Mouse (Mus musculus): ENCODE data around the gene Tbl3. TPM values are rescaled to one million over a fixed set of nuclear protein-coding genes. Genes with fewer than 3 reads are reported as not detected.

The Tbl3 gene
- polyA plus RNA-seq, 1 experiment from 2014 or later = 64.9 TPM

DNA sequence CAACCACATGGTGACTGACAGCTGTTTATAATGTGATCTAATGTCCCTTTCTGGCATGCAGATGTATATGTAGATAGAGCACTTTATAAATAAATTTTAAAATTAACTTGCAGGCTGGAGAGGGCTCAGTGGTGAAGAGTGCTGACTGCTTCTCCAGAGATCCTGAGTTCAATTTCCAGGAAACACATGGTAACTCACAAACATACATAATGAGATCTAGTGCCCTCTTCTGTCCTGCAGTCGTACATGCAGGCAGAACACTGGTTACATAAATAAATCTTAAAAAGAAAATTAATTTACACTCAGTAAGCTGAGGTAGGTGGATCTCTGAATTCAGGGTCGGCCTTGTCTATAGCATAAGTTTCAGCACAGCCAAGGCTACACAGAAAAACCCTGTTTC is 1.2 kb upstream of the Tbl3 start:
- ATAC-seq (ENCODE audit: low FRiP score, low read depth) = no peak
- Histone ChIP-seq H3K27me3 (no peaks in the 10 kb centered on the region), H3K4me2 (peak overlapping the region; percentile 71; the same call in 1 of the 2 replicates), H3K4me3 (no peak overlapping the region), H3K9ac (no peak overlapping the region), H3K27ac (replicated peaks) (no peak overlapping the region), H3K4me1 (replicated peaks) (peaks cover 24% of the 10 kb centered on the region), H3K36me3 (peaks cover 11% of the 10 kb centered on the region), H3K9me3 (no peaks in the 10 kb centered on the region)
- 32% methylated on average over 2 of the region's 2 CpGs for WGBS

DNA sequence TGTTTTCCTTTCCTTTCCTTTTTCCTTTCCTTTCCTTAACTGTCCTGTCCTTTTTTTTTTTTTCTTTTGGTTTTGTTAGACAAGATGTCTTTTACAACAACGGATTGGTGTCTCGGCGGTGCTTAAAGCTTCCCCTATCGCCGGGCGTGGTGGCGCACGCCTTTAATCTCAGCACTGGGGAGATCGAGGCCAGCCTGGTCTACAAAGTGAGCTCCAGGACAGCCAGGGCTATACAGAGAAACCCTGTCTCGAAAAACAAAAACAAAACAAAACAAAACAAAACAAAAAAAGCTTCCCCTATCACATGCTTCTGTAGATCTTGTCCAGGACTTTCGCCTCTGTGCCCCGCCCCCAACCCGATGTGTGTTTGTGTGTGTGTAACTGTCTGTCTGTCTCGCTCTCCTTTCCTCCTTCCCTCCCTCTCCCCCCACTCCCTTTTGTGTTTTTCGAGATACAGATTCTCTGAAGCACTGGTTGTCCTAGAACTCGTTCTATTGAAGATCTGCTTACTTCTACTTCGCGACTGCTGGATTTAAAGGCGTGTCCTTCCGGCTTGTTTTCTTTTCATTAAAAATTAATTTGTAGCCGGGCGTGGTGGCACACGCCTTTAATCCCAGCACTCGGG is 453 bp upstream of the Tbl3 start:
- H3K9me3 ChIP-seq = no peaks in the 10 kb centered on the region
- H3K27ac ChIP-seq (replicated peaks) = peak overlapping the region; percentile 81
- ATAC-seq (ENCODE audit: low FRiP score, low read depth) = peak; percentile 73
- peaks cover 11% of the 10 kb centered on the region for H3K36me3 ChIP-seq
- peak overlapping the region; percentile 72 for H3K9ac ChIP-seq
- no peaks in the 10 kb centered on the region for H3K27me3 ChIP-seq
- peak overlapping the region; percentile 71 for H3K4me2 ChIP-seq
- peak overlapping the region; percentile 80 for H3K4me3 ChIP-seq
- peaks cover 24% of the 10 kb centered on the region for H3K4me1 ChIP-seq (replicated peaks)
- WGBS = 6% methylated on average over 24 of the region's 24 CpGs

DNA sequence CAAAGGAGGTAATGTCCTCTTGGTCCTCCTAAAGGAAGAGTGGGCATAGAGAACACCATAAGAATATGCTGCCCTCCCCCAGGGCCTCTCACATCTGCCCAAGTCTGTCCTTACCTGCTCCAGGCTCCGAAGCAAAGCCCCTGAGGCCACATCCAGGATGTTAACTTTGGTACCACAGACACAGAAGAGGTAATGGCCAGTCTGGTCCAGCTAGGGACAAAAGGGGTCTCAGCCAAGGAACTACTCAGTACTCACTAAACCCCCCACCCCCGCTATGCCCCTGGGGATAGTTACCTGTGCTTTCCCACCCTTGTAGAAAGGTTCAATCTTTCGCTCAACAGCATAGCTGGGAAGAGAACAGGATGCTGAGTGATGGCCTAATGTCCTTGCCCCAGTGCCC is 1.6 kb downstream of the Tbl3 start:
- peaks cover 27% of the 10 kb centered on the region for H3K36me3 ChIP-seq

DNA sequence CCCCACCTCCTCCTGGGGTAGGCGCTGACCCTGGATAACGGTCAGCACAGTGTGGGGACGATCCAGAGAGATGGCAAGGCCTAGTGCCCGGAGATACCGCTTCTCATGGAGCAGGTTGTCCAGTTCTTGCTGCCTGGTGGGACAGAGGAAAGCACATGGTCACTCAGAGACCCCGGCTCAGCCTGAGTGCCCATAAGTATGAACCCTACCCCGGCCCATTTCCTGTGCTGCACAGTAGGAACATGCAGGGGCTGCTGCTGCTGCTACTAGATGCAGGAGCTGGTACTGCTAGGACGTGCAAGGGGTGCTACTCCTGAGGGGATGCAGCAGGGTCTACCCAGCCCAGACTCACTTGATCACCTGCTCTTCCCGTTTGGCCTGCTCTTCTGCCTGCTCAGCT is 6.2 kb downstream of the Tbl3 start:
- Histone ChIP-seq H3K4me3 (no peak overlapping the region), H3K27ac (replicated peaks) (no peak overlapping the region), H3K36me3 (peaks cover 38% of the 10 kb centered on the region), H3K4me2 (no peak overlapping the region), H3K9ac (no peak overlapping the region), H3K4me1 (replicated peaks) (peaks cover 18% of the 10 kb centered on the region), H3K9me3 (no peaks in the 10 kb centered on the region), H3K27me3 (no peaks in the 10 kb centered on the region)
- no peak for ATAC-seq (ENCODE audit: low FRiP score, low read depth)
- WGBS = 93% methylated on average over 9 of the region's 9 CpGs

More for the DNA sequence above, 1.6 kb downstream of the Tbl3 start:
- Histone ChIP-seq H3K4me1 (replicated peaks) (peaks cover 24% of the 10 kb centered on the region), H3K9ac (no peak overlapping the region), H3K9me3 (no peaks in the 10 kb centered on the region), H3K4me3 (no peak overlapping the region), H3K4me2 (no peak overlapping the region), H3K27ac (replicated peaks) (no peak overlapping the region), H3K27me3 (no peaks in the 10 kb centered on the region)
- 88% methylated on average over 3 of the region's 3 CpGs for WGBS
- ATAC-seq (ENCODE audit: low FRiP score, low read depth) = no peak

DNA sequence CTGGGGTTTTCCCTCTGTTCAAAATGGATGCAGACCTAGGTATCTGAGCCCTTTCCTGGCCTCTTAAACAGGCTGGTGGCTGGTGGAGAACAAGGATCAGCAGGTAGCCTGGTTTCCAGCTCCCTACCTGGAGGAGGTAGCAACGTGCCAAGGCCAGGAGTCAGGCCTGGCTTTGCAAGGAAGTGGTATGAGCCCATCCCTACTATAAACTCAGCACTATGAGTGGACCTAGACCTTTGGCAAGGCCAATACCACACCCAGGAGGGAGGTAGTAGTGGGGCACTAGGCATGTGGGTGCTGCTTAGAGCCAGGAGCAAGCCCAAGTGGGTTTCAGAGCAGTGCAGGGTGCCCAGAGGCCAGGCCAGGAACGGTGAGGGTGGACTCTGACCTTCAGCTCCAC is 8.0 kb downstream of the Tbl3 start:
- no peak overlapping the region for H3K4me2 ChIP-seq
- no peak for ATAC-seq (ENCODE audit: low FRiP score, low read depth)
- no peak overlapping the region for H3K27ac ChIP-seq (replicated peaks)
- WGBS = 91% methylated on average over 2 of the region's 2 CpGs
- no peaks in the 10 kb centered on the region for H3K9me3 ChIP-seq
- H3K9ac ChIP-seq = no peak overlapping the region
- peaks cover 19% of the 10 kb centered on the region for H3K4me1 ChIP-seq (replicated peaks)
- no peak overlapping the region for H3K4me3 ChIP-seq
- H3K27me3 ChIP-seq = no peaks in the 10 kb centered on the region
- peaks cover 36% of the 10 kb centered on the region for H3K36me3 ChIP-seq

DNA sequence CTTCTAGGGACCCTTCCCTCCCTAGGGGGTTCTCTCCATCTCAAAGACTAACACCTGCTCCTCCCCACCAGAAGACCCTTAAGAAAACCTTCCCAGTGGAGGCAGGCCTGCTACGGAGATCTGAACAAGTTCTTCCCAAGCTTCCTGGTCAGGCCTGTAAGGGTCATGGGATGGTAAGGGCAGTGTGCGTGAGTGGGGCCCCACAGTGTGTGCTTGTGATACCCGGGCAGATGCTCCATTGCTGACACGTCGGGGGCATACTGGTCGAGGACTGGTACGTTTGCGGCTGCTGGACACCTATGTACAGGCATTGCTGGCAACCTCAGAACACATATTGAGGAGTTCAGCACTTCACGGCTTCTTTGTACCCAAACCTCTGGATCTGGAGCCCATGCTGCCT is 8.7 kb downstream of the Tbl3 start:
- Histone ChIP-seq H3K36me3 (peaks cover 28% of the 10 kb centered on the region), H3K9me3 (no peaks in the 10 kb centered on the region), H3K4me3 (no peak overlapping the region), H3K9ac (no peak overlapping the region), H3K4me1 (replicated peaks) (peaks cover 23% of the 10 kb centered on the region), H3K27ac (replicated peaks) (no peak overlapping the region), H3K4me2 (no peak overlapping the region), H3K27me3 (no peaks in the 10 kb centered on the region)
- no peak for ATAC-seq (ENCODE audit: low FRiP score, low read depth)
- 61% methylated on average over 9 of the region's 9 CpGs for WGBS

DNA sequence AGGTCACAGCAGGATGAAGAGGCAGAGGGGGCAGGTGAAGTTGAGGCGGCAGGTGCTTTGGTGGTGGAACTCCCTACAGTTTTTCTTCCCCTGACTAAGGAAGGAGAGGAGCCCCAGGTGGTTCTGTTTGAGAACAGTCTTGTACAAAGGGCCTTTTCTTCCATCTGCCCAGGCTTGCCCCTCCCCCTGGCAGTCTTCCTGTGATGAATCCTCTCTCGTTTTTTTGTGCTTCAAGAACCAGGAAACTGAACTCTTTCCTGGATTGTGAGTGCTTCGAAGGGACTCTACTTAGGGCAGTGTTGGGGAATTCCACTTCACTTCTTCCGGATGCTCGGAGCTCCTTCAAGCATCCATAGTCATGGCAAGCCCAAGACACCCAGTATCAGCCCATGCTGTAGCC is 9.5 kb downstream of the Tbl3 start:
- no peak overlapping the region for H3K4me3 ChIP-seq
- H3K36me3 ChIP-seq = peaks cover 31% of the 10 kb centered on the region
- H3K9ac ChIP-seq = no peak overlapping the region
- no peaks in the 10 kb centered on the region for H3K9me3 ChIP-seq
- peaks cover 23% of the 10 kb centered on the region for H3K4me1 ChIP-seq (replicated peaks)
- no peaks in the 10 kb centered on the region for H3K27me3 ChIP-seq
- H3K27ac ChIP-seq (replicated peaks) = no peak overlapping the region
- ATAC-seq (ENCODE audit: low FRiP score, low read depth) = no peak
- 19% methylated on average over 5 of the region's 5 CpGs for WGBS
- H3K4me2 ChIP-seq = no peak overlapping the region

DNA sequence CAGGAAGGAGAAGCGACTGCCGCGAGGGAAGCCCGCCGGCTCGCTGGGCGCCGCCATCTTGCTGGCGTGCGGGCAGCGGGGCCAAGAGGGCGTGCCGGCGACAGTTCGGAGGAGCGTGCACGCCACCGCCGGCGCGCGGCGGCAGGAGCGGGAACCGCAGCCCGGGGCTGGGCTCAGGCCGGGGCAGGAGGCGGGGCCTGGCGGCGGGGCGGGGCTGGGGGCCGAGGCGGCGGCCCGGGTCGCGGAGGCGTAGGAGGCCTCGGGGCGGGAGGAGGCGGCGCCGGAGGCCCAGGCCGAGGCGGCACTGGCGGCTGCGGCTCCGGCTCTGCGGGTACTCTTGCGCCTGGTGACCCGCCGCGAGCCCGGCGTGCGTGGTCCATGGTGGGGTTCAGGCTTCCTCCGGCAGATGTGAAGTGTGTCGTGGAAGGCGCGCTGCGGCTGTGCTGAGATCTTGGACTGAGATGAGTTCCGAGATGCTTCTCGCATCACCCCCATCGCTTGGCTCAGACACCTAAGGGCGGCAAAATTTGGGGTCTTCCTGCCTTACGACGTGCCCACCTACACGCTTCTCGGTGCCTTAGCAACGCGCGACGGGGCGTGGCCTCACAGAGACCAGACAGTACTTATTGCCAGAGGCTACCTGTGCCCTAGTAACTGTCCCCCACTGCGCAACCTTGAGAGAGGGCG is 11.3 kb downstream of the Tbl3 start, which contains the start of the genes Gfer and Noxo1:
TSS of gene Gfer (minus strand) at position 146 of the 687 bp plus-strand sequence.
TSS of gene Noxo1 (plus strand) at position 224 of the 687 bp plus-strand sequence.
- H3K27ac ChIP-seq (replicated peaks) = peak within 1 kb of the TSS; percentile 95
- ATAC-seq (ENCODE audit: low FRiP score, low read depth) = peak; percentile 91
- peak within 1 kb of the TSS; percentile 59 for H3K4me3 ChIP-seq
- H3K4me2 ChIP-seq = peak within 1 kb of the TSS; percentile 67
- peaks cover 26% of the 10 kb centered on the region for H3K36me3 ChIP-seq
- peaks cover 31% of the 10 kb centered on the region for H3K4me1 ChIP-seq (replicated peaks)
- no peaks in the 10 kb centered on the region for H3K9me3 ChIP-seq
- H3K9ac ChIP-seq = peak within 1 kb of the TSS; percentile 84
- H3K27me3 ChIP-seq = no peaks in the 10 kb centered on the region
- under 1% methylated on average over 55 of the region's 76 CpGs for WGBS

DNA sequence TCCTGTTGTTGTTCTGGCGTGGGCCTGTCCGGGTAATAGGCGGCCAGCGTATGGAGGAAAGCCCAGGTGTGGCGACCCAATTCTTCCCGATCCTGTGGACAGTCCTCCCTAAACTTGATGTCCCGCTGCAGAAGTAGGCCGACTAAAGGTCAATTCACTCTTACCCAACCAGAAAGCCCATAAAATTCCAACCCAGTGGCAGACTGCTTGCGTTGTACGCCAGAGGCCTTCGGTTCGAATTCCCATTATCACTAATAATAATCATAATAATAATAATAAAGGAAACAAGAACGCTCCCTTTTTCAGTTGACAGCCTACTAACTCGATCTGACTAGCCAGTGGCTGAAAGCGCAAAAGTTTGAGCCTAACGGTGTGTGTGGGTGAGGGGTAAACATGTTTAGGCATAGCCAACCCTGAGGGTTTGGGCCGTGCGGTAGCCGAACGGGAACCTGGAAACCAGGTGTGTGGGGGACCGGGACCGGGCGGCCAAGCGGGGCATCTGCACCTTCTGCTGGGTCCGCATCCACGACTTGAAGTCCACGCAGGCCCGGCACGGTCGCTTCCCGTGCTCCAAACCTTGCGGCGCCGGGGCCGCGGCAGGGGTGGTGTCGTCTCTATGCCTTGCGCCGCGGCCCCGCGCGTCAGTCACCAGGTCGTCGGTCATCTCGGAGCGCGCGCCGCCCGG is 12.0 kb downstream of the Tbl3 start:
- H3K36me3 ChIP-seq = peaks cover 20% of the 10 kb centered on the region
- H3K4me1 ChIP-seq (replicated peaks) = peaks cover 38% of the 10 kb centered on the region
- peak; percentile 40 for ATAC-seq (ENCODE audit: low FRiP score, low read depth)
- peak overlapping the region; percentile 95 for H3K27ac ChIP-seq (replicated peaks)
- peak overlapping the region; percentile 84 for H3K9ac ChIP-seq
- H3K27me3 ChIP-seq = no peaks in the 10 kb centered on the region
- peak overlapping the region; percentile 59 for H3K4me3 ChIP-seq
- H3K4me2 ChIP-seq = peak overlapping the region; percentile 67
- 6% methylated on average over 47 of the region's 51 CpGs for WGBS
- no peaks in the 10 kb centered on the region for H3K9me3 ChIP-seq

DNA sequence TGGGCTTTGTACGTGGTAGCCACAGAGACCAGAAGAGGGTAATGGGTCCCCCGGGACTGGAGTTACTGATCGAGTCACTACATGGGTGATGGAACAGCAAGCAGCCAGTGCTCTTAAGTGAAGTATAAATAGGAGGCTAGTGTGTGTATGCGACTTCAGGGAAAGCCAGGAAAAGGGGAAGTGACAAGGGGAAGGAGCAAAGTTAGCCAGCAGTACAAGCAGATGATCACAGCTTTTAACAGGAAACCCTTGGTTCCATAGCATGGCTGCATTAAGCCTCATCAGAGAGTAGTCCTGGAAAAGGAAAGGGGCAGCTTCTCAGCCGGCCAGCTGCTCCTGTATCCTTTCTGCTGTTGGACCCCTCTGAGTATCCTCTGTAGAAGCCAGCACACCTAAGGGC is 15.1 kb downstream of the Tbl3 start:
- H3K4me3 ChIP-seq = no peak overlapping the region
- WGBS = 88% methylated on average over 5 of the region's 5 CpGs
- peaks cover 58% of the 10 kb centered on the region for H3K4me1 ChIP-seq (replicated peaks)
- H3K9me3 ChIP-seq = no peaks in the 10 kb centered on the region
- H3K9ac ChIP-seq = no peak overlapping the region
- no peak overlapping the region for H3K4me2 ChIP-seq
- H3K27ac ChIP-seq (replicated peaks) = no peak overlapping the region
- 0 out of 2 replicates have a peak, but pooled peaks cover 12% of the 10 kb centered on the region for H3K36me3 ChIP-seq
- no peak for ATAC-seq (ENCODE audit: low FRiP score, low read depth)
- H3K27me3 ChIP-seq = peaks cover 7% of the 10 kb centered on the region

DNA sequence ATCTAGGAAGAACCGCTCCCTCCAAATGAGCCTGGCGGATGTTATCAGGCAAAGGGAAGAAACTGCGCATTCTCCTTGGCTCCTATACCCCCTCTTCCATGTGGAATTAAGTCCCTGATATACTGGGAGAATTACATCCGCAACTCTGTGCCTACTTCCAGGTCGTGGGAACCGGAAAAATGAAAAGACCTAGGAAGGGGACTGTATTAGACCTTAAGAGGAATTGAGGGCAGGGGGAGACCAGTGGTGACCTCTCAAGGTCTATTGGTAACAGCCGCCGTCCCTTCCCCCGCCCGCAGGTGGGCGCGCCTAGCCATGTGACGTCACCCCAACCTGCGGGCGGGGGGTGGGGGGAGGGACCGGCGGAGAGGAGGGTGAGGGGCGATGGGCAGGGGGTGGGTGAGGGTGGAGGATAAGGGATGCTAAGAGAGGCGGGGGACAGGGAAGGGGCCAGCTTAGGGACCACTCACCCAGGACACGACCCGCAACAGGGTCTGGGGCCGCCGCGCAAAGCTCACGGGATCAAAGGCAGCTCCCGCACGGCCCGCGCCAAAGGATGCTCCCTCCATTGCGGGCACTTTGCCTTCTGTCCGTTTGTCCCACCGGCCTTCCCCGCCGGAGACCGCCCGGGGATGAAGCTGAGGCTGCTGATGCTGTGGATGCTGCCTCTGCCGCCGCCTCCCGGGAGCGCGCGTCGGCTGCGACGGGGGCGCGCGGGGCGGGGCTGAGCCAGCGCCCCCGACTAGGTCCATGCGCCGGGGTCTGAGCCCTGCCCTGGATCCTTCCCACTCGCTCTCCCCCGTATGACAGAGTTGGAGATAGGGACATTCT is 18.0 kb downstream of the Tbl3 start, which contains the start of gene Syngr3:
TSS of gene Syngr3 (minus strand) at position 705 of the 831 bp plus-strand sequence.
- Histone ChIP-seq H3K27me3 (peaks cover 7% of the 10 kb centered on the region), H3K36me3 (peaks cover 12% of the 10 kb centered on the region; the same call in 1 of the 2 replicates), H3K9me3 (no peaks in the 10 kb centered on the region), H3K27ac (replicated peaks) (peak within 1 kb of the TSS; percentile 93), H3K4me3 (peak within 1 kb of the TSS; percentile 66), H3K9ac (peak within 1 kb of the TSS; percentile 92), H3K4me2 (peak within 1 kb of the TSS; percentile 58), H3K4me1 (replicated peaks) (peaks cover 44% of the 10 kb centered on the region)
- WGBS = 1% methylated on average over 44 of the region's 55 CpGs
- ATAC-seq (ENCODE audit: low FRiP score, low read depth) = peak; percentile 74
